Mouse (Mus musculus) urinary bladder, postnatal 10 days (tissue): ENCODE data around the gene Ablim1.

ENCODE experiments used
- DNase-seq: peaks from one replicate; pipeline ENCODE4 v3.0.0; 2022; ENCODE audit warnings: low spot score

Ablim1 gene

DNA sequence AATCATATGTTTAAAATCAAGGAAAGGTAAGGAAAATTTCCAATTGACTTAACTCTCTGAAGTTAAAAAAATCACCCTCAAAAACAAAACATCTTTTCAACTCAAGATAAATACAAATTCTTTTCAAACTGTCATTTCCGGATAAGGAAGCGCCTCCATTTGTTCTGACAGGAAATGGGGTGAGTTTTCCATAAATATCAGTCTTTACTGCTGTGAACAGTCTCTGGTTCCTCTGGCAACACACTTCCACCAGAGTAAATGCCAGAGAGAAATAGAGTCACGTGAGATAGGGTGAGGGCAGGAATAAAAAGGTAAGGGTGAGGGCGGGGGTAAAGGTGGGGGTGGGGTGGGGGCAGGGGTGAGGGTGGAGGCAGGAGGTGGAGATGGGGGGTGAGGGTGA is 189.8 kb downstream of the Ablim1 start:
- DNase-seq: no peak

GRCm38 (mm10) chr19:57124138-57124519 is 190.6 kb downstream of the Ablim1 start:
- DNase-seq: no peak

GRCm38 (mm10) chr19:57123503-57124137 is 191.1 kb downstream of the Ablim1 start:
- DNase-seq: no peak

GRCm38 (mm10) chr19:57122261-57122660 is 192.5 kb downstream of the Ablim1 start:
- DNase-seq: no peak

- DNase-seq: no peak
Measured at GRCm38 (mm10) chr19:57121036-57121435, 193.7 kb downstream of the Ablim1 start.

GRCm38 (mm10) chr19:57119661-57120060 is 195.1 kb downstream of the Ablim1 start:
- no peak for DNase-seq

GRCm38 (mm10) chr19:57118785-57119565 is 195.7 kb downstream of the Ablim1 start:
- DNase-seq: no peak

- no peak for DNase-seq
Measured at GRCm38 (mm10) chr19:57117751-57118150, 197.0 kb downstream of the Ablim1 start.

GRCm38 (mm10) chr19:57116871-57117501 is 197.7 kb downstream of the Ablim1 start:
- DNase-seq: no peak

DNA sequence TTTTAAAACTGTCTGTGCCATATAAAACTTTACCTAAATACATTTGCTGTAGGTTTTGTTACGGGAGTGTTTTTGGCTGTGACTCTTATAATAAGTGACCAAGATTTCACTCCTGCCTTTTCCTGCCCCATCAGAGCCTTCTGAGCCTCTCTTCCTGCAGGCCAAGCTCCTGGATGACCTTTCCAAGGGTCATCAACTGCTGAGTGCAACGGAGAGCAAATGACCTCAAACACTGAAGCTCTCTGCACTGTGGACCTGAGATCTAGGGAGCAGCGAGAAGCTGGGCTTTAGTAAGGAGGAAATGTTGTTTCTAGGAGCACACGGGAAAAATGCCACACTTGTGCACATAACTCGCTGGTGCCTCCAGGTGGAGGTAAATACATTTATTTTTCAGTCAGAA is 199.0 kb downstream of the Ablim1 start:
- no peak for DNase-seq

- DNase-seq: no peak
Measured at GRCm38 (mm10) chr19:57114951-57115350, 199.8 kb downstream of the Ablim1 start.

DNA sequence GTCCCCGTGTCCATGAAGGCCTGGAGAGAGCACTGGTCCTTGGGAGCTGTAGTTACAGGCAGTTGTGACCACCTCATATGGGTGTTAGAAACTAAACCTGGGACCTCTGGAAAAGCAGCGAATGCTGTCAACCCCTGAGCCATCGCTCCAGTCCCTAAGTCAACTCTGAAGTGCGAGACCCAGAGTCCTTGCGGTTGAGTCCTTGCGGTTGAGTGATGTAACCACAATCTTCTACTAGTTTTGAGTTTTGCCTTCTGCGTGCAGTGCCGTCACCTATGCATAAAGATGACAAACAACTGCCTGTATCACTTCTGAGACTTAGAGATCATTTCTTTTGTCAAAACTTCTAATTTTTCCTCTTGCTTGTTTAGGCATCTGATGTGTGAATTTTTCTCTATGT is 200.7 kb downstream of the Ablim1 start:
- no peak for DNase-seq

GRCm38 (mm10) chr19:57112816-57113406 is 201.8 kb downstream of the Ablim1 start:
- DNase-seq: no peak

DNA sequence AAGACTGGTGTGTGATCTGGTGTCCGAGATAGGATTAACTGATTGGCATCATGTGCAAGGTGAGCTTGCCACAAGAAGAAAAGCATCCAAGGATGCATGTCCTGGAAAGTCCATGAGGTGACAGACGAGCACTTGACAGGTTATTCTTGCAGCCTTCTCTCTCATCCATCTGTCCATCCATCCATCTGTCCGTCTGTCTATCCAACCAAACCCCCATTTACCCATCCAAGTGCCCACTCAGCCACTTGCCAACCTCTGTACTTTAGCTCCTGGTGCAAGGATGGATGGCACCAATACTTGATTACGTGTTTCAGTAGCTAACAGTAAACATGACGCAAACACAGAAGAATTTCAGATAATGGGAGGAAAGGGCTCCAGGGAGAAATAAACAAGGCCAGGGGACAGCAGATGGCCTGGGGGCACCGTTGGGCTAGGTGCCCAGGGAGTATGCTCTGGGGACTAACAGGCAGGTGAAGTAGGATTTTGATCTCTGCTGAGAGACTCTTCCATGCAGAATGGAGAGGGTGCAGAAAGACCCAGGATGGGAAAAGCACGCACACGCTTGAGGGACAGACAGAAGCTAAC is 202.4 kb downstream of the Ablim1 start:
- no peak for DNase-seq

DNA sequence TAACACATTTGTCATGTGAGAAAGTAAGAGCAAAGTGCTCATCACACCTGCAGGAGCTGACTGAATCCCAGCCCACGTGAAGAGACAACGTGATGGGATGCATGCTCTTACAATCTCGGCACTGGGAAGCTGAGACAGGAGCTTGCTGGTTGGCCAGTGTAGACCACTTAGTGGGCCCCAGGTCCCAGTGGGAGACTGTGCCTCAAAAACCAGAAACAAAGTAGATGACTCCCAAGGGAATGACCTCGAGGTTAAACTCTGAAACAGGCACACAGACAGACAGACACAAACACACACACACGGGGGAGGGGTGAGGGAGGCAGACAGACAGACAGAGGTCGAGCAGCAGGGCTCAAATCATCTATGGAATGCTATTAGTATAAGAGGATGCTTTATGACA is 203.4 kb downstream of the Ablim1 start:
- no peak for DNase-seq

- DNase-seq: no peak
Measured at GRCm38 (mm10) chr19:57109620-57110019, 205.1 kb downstream of the Ablim1 start.

- no peak for DNase-seq
Measured at GRCm38 (mm10) chr19:57106513-57106912, 208.2 kb downstream of the Ablim1 start.

DNA sequence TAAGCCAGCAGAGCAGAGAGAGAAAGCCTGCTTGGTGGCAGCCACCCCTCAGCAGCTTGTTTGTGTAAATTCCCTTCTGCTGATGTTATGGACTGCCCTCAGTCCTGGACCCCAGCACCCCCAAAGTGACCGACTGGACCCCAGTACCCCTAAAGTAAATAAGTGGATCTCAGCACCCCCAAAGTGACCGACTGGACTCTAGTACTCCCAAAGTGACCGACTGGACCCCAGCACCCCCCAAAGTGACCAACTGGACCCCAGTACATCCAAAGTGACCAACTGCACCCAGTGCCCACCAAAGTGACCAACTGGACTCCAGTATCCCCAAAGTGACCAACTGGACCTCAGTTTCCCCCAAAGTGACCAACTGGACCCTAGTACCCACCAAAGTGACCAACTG is 208.7 kb downstream of the Ablim1 start:
- DNase-seq: no peak

DNA sequence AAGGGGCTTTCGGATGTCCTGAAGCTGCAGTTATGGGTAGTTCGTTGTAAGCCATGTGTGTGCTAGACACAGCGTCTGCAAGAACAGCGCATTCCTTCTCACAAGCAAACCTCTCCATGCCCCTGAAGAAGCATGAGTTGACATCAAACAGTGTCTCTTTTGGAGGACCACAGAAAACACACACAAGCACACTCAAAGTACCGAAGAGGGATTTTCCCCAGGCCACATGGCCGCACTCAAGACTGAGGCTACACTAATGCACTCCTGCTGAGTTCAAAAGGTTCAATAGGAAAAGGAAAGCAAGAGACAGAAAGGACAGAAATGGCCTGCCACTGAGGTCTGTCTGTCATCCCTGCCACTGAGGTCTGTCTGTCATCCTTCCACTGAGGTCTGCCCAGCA is 209.6 kb downstream of the Ablim1 start:
- no peak for DNase-seq

- DNase-seq: no peak
Measured at GRCm38 (mm10) chr19:57104171-57104748, 210.5 kb downstream of the Ablim1 start.

DNA sequence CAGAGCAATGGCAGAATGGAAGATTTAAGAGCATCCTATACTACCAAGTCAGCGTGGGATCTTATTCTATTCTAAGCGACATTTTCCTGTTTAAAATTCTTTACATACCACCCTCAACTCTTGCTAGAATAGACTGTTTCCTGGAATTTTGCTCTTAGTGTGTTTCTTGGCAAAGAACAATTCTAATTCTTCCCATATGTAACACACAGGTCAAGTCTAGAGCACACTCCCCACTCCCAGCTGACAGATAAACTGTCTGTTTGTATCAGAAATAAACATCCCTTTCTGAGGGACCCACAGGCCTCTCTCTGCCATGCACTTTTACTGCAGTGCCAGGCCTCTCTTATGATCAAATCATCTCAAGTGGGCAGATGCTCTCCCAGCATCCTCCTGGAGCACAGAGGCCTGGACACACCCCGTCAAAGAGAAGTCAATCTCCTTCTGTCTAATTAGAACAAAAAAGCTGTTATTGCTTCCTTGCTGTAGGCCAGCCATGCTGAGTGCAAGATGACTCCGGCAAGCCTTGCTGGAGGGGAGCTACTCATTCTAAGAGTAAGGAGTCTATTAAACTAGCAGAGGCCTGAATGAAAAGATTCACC is 211.3 kb downstream of the Ablim1 start:
- DNase-seq: no peak

DNA sequence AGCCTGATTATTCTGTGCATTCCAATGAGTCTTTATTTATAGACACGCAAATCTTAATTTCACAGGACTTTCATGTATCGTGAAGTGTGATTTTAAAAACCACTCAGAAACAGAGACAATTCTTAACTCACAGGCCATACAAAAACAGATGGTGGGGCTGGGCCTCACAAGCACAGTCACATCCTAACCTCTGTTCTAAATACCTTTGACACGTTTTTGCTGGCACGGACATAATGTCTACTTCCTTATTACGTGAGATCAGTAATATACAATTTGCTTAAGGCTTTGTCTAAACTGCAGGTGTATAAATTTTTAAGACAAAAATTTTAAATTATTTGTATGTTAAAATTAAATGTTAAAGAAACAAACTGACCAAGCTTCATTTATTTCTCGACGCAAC is 212.7 kb downstream of the Ablim1 start:
- no peak for DNase-seq
